Mouse (Mus musculus) liver, postnatal 0 days (tissue): ENCODE data around the gene Nod2.

ENCODE experiments used
- CTCF ChIP-seq: sonication (generic); IDR thresholded peaks from 2 replicates; pipeline ENCODE4 v1.5.1; 2016; ENCODE audit warnings: antibody characterized with exemption, low read depth
- EP300 ChIP-seq: IDR thresholded peaks from 2 replicates; pipeline ENCODE4 v1.6.1; 2016; ENCODE audit warnings: antibody characterized with exemption, low read depth, mild to moderate bottlenecking

GRCm38 (mm10) chr8:88618612-88619011 is 28.5 kb upstream of the Nod2 start:
- TF ChIP-seq EP300 (no peak), CTCF (no peak)
